Mouse (Mus musculus) thymus, adult 2 months (tissue): ENCODE data around the gene Rilp. TPM values are rescaled to one million over a fixed set of nuclear protein-coding genes. Genes with fewer than 3 reads are reported as not detected.

Source experiments
- DNase-seq: peaks from one replicate; pipeline ENCODE4 v3.0.0; 2021
- H3K27ac ChIP-seq: fragments of 200-500 bp; 2 replicates; pipeline ENCODE4 v1.5.1; 2012; ENCODE audit warnings: low read length, control low read depth; ENCODE audit not compliant: control insufficient read depth, insufficient read depth
- H3K27me3 ChIP-seq: fragments of 200-500 bp; 2 replicates; pipeline ENCODE4 v1.6.1; 2012; ENCODE audit warnings: mild to moderate bottlenecking, low read length, moderate library complexity, mixed read lengths; ENCODE audit not compliant: control insufficient read depth, insufficient read depth
- H3K36me3 ChIP-seq: fragments of 200-500 bp; 2 replicates; pipeline ENCODE4 v1.6.1; 2012; ENCODE audit warnings: mild to moderate bottlenecking, low read length, moderate library complexity; ENCODE audit not compliant: control insufficient read depth, insufficient read depth
- H3K4me1 ChIP-seq: fragments of 200-500 bp; replicated peaks from 2 replicates; pipeline ENCODE4 v1.6.1; 2012; ENCODE audit warnings: low read length; ENCODE audit not compliant: control insufficient read depth, insufficient read depth
- H3K4me3 ChIP-seq: fragments of 200-500 bp; 2 replicates; pipeline ENCODE4 v1.5.1; 2012; ENCODE audit warnings: mild to moderate bottlenecking, low read length, control low read depth, moderate library complexity; ENCODE audit not compliant: control insufficient read depth, insufficient read depth
- CTCF ChIP-seq: fragments of 200-500 bp; IDR thresholded peaks from 2 replicates; pipeline ENCODE4 v1.5.1; 2012; ENCODE audit warnings: mild to moderate bottlenecking, control low read depth, low read length, moderate library complexity, borderline replicate concordance; ENCODE audit not compliant: control insufficient read depth, poor library complexity, insufficient read depth; ENCODE audit errors: extremely low read depth
- POLR2A ChIP-seq: fragments of 200-500 bp; IDR thresholded peaks from 2 replicates; pipeline ENCODE4 v1.6.1; 2012; ENCODE audit warnings: mild to moderate bottlenecking, low read length, control low read depth, moderate library complexity; ENCODE audit not compliant: control insufficient read depth, poor library complexity, insufficient read depth; ENCODE audit errors: extremely low read depth
- WGBS: fragments of 180-500 bp; shearing (Covaris S2); methylation state at CpG from one replicate; pipeline ENCODE4 v1.1.7; 2018; 5-methylcytosine and 5-hydroxymethylcytosine counted together
- polyA plus RNA-seq: library from polyadenylated mRNA; depleted of rRNA; stranded (reverse); fragments of >200 nt; gene quantifications from 2 replicates; pipeline ENCODE4 v1.2.3, GENCODE M21; 2012

Gene Rilp
- polyA plus RNA-seq, 1 experiment: 3.2 TPM

DNA sequence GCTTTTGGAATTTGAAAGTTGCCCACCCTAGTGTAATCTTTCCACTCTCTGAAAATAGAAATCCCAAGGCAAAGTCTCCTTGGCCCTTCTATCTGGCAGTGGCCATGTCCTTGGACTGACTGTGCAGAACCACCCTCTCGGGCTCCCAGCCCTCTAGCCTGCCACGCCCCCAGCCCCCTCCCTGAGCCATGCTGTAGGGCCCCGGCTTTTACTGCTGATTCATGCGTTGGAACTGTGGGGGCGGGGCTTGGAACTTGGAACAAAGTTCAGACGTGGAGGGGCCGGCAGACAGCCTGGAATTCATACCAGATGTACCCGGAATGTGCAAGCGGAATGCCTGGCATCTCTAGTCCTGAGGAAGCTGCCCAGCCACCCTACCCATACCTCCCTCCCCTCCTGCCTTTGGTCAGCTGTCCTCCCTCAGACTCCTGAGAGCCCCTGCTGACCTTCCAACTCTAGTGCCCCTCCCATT is 47.0 kb upstream of the Rilp start:
- WGBS: 33% methylated on average over 9 of the region's 9 CpGs
- TF ChIP-seq POLR2A: no peak
- TF ChIP-seq CTCF: no peak
- H3K27ac ChIP-seq: no peak overlapping the region
- H3K4me1 ChIP-seq: peaks cover 35% of the 10 kb centered on the region
- H3K27me3 ChIP-seq: no peaks in the 10 kb centered on the region
- DNase-seq: peak; percentile 31
- H3K4me3 ChIP-seq: no peak overlapping the region
- no peaks in the 10 kb centered on the region for H3K36me3 ChIP-seq

DNA sequence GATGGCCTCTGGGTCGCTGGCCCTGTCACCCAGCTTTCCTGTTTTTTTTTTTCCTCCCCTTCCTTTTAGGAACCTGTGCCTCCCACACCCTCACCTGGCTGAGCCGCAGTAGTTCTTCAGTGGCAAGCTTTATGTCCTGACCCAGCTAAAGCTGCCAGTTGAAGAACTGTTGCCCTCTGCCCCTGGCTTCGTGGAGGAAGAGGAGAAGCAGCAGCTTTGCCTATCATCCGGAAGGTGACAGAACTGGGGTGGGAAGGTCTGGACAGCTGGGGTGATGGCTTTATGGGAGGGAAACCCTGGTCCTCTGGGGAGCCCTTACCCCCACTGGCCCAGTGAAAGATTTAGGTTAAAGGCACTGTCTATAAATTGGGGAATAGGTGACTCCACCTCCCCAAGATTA is 46.3 kb upstream of the Rilp start:
- Histone ChIP-seq H3K27me3 (no peaks in the 10 kb centered on the region), H3K36me3 (no peaks in the 10 kb centered on the region), H3K4me3 (no peak overlapping the region), H3K27ac (no peak overlapping the region), H3K4me1 (peaks cover 39% of the 10 kb centered on the region)
- TF ChIP-seq POLR2A (no peak), CTCF (no peak)
- 88% methylated on average over 4 of the region's 4 CpGs for WGBS
- no peak for DNase-seq

DNA sequence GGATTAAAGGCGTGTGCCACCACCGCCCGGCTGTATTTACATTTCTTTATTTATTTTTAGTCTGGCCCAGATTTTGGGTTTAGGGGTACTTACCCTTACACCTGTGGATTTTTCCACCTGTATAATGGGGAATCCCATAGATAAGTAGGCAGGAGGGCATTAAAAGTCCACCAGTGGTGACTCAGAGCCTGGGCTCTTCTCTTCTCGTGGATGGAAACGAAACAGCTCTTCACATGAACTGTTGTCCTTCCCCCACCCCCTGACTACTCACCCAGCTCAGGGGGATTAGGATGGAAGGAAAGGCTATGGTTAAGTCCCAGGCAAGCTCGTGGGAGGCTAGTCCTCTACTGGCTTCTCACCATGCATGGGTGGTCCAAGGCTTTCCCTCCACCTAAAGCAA is 45.5 kb upstream of the Rilp start:
- Histone ChIP-seq H3K4me3 (no peak overlapping the region), H3K27ac (no peak overlapping the region), H3K36me3 (no peaks in the 10 kb centered on the region), H3K27me3 (no peaks in the 10 kb centered on the region), H3K4me1 (peaks cover 31% of the 10 kb centered on the region)
- no peak for TF ChIP-seq CTCF
- TF ChIP-seq POLR2A: no peak
- 93% methylated on average over 6 of the region's 6 CpGs for WGBS
- DNase-seq: no peak

DNA sequence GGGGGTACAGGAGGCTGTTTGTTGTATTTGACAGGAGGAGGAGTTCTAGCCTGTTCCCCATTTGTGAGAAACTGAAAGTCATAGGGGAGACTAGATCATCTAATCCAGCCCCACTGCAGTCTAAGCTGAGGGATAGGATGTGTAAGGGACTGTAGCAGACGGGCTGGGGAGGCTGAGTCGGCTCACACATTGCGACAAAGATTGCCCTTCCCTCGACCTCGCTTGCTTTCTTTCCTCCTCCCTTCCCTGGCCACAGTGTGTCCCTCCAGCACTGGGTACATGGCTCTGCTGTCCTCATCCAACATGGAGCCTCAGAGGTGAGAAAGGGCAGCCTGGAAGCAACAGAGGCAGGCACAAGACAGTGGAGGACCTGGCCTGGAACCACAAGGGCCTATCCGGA is 44.8 kb upstream of the Rilp start:
- H3K27ac ChIP-seq: no peak overlapping the region
- no peaks in the 10 kb centered on the region for H3K36me3 ChIP-seq
- H3K27me3 ChIP-seq: no peaks in the 10 kb centered on the region
- no peak for TF ChIP-seq POLR2A
- no peak for TF ChIP-seq CTCF
- peaks cover 25% of the 10 kb centered on the region for H3K4me1 ChIP-seq
- H3K4me3 ChIP-seq: no peak overlapping the region
- WGBS: 95% methylated on average over 6 of the region's 6 CpGs
- no peak for DNase-seq

DNA sequence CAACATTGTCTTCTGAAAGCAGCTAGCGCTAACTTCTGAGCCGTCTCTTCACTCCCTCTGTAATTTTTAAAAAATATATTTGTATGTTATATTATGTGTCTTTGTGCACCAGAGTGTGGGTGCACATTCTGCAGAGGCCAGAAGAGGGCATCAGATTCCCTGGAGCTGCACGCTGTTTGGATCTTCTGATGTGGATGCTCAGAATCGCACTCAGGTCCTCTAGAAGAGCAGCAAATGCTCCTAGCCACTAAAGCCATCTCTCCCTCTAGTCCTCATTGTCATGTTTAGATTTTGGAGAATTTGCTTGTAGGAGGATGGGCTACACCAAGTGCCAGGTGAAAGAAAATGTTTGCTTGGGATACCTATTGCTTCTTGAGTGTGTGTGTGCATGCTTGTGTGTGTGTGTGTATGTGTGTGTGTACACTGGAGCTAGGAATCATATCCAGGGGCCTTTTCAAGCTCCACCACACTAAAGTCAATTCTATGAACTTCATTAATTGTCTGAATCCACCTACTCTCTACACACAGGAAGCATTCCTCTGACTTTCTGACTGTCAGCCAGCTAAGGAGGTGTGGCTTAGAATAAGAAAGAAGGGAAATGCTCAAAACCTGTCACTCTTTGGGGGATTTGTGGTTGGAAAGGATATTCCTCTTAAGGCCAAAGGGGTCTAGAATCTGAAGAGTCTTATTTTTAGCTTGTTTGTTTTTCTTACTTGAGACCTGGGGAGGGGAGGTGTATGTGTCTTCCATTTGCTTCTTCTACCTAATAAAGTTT is 43.0 kb upstream of the Rilp start:
- DNase-seq: no peak
- Histone ChIP-seq H3K27me3 (no peaks in the 10 kb centered on the region), H3K4me3 (no peak overlapping the region), H3K4me1 (peaks cover 20% of the 10 kb centered on the region), H3K27ac (no peak overlapping the region), H3K36me3 (no peaks in the 10 kb centered on the region)
- 98% methylated on average over 4 of the region's 4 CpGs for WGBS
- no peak for TF ChIP-seq CTCF
- no peak for TF ChIP-seq POLR2A

DNA sequence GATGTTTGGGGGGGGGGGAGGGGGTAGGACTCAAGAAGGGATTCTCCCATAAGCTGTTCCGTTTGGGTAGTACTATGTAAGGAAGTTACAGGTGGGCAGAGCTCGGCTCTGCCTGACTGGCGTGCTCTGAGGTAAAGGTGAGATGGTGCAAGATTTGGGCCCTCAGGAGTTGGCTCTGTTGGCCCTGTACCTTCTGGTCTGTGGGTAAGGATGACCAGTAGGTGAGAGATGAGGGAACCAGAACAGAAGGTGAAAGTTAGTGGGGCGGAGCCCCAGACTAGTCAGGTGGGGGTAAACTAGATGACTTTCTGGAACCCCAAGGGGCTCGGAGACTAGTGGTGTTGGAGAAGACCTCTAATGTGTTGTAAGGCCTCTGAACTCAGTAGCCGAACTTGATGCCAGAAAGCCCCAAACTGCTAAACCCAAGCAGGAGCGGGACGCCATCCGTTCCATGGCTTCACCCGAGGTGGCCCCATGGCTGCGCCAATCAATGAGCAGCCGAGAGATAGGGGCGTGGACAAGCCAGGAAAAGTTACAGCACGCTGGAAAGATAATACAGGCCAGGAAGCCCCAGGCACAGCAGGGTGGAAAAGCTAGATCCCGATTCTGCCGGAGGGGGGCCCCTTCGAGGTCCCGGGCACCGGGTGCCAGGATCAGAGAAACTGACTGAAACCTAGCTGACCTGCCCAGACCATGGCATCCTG is 42.2 kb upstream of the Rilp start:
- peak; percentile 16 for DNase-seq
- H3K4me1 ChIP-seq: peaks cover 16% of the 10 kb centered on the region
- WGBS: 30% methylated on average over 19 of the region's 19 CpGs
- H3K36me3 ChIP-seq: no peaks in the 10 kb centered on the region
- no peak for TF ChIP-seq CTCF
- TF ChIP-seq POLR2A: no peak
- H3K27me3 ChIP-seq: no peaks in the 10 kb centered on the region
- no peak overlapping the region; the same call in 1 of the 2 replicates for H3K27ac ChIP-seq
- H3K4me3 ChIP-seq: peak overlapping the region; percentile 68
